Mouse (Mus musculus) heart, postnatal 25 days (tissue): ENCODE measurements around the gene Mlana. TPM values are rescaled to one million over a fixed set of nuclear protein-coding genes. Genes with fewer than 3 reads are reported as not detected.

ENCODE experiments used
- DNase-seq: peaks from one replicate; pipeline ENCODE4 v3.0.0; 2022; ENCODE audit warnings: low spot score
- intact Hi-C: fragments of 180-260 bp; cut with DNase I; formaldehyde crosslinking; loops from one replicate; pipeline ENCODE4 v1.15.1; 2025
- total RNA-seq, 2 experiments: library from RNA; stranded (reverse); gene quantifications; 2 replicates each; pipeline ENCODE4 v1.2.3; 2021

Gene Mlana
- total RNA-seq, result 1 to 10 TPM in 1 of 2 experiments, under 1 TPM in 1; 0.57 to 1.0 TPM

DNA sequence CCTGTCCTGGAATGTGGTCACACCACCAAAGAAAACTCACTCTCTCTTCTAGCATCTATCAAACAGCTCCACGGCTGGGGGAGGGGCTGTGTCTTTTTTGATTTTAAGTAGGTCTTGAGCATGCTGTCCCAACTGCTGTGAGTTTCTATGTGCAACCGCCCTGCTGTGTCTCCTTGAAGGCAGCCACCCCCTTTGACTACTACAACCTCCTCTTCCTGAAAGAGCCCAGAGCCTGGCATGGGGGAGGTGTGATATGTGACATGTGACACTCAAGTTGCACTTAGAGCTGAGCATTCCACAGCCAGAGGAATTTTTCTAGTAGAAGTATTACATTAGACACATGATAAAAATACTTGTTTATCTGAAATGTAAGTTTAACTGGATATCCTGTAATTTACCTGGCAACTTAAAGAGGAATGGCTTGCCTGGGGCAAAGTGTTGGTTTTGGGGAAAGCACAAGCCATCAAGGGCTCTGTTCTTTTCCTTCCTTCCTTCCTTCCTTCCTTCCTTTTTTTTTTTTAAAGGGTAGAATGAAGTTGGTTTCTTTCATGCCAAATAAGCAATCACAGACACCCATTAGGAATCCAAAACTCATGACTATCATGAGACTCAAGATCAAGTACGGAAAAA, at the start of gene Mlana:
Gene Mlana, plus strand, starts transcription at position 580 of the 630 bp plus-strand sequence.
- intact Hi-C loops, result no loop called here
- DNase-seq, result no peak

DNA sequence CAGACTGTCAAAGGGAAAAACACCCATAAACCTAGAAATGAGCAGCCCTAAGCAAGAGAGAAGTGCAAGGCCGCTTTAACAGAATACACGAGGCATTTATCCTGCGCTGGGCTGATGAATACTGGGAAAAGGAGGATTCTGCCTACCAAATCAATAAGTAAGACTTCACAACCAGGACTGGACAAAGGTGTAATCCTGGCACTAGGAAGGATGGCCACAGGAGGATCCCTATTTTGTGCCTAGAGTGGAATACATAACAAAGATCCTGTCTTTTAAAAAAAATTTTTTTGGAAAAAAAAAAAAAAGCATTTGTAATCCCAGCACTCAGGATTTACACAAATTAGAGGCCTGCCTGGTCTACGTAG, 49.1 kb upstream of the Mlana start:
- DNase-seq, result no peak
- intact Hi-C loops, result no loop called here

DNA sequence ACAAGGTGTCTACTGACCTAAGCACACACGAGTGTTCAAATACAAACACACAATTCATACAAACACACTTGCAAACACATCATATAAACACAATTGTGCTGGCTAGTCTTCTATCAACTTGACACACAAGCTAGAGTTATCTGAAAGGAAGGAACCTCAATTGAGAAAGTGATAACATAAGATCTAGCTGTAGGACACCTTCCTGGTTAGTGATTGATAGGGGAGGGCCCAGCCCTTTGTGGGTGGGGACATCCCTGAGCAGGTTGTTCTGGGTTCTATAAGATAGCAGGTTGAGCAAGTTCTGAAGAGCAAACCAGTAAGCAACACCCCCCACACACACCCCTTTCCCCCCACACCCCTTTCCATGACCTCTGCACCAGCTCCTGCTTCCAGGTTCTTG, 47.9 kb upstream of the Mlana start:
- DNase-seq, result no peak
- intact Hi-C loops, result no loop called here

DNA sequence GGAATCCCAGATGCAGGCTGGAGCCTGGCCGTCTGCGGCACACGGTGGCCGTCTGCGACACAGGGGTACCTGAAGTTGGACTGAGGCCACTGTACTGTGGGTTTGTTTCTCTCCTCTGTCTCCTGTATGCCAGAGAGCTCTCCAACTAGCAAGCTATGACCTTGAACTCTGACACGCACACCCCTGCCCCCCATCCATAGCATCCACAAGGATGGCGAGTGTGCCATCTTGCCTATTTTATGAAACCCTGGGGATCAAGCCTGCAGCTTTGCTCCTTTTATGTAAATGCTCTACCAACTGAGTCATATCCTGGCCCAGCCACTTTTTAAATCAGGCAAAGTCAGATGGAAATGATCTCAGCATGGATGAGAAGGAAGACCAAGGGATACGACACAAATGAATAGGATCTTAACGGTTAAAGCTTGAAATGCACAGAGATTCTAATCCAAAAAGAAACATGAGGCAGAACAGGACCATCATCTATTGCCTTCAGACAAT, 43.8 kb upstream of the Mlana start:
- intact Hi-C loops, result no loop called here
- DNase-seq, result no peak

DNA sequence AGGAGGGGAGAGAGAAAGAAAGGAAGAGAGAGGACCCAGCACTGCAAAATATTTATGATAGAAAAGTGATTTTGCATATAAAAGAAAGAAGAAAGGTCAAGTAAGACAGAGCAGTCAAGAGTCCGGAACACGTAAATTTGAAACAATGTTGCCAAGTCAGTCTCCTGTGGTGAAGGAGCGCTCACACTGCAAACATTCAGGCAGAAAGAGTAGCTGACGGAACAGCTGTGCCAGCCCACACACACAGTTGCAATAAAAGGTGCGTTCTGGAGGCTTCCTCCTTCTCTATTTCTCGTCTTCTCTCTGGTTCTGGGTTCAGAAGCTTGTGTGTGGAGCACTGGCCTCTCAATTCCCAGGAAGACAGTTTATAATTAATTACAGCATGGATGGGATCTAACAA, 42.5 kb upstream of the Mlana start:
- intact Hi-C loops, result no loop called here
- no peak for DNase-seq

DNA sequence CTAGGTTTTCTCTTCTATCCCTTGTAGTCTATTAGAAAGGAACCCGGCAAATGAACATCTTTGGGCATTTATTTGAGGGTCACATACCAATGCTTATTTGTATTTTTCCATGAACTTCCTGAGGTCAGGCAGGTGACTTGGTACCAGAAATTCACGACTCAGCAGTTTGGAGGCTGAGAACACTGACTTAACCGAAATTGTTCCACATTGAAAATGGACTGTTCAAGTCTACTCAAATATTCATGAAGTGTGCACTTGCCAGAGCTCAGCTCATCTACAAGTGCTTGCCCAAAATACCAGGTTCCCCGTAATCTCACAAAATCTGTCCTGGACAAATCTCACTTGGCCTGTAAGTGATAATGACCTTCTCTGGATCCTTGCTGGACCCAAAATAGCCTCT, 41.6 kb upstream of the Mlana start:
- intact Hi-C loops, result no loop called here
- no peak for DNase-seq

DNA sequence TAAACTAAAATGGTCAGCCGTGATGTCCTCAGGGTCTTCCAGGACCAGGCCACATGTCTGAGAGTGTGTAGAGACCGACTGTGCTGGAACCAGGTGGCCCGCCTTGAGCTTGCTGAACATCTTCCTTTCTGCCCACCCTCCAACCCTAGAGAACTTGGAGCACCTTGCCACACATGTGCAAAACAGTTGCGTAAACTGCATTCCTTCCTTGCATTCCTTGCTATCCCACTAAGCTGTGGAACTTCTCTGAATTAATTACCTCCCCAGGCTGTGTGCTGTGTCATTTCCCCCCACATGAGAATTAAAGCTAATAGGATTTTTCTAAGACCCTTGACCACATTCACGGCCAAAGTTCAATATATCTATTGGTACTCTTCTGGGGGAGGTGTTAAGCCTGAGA, 41.0 kb upstream of the Mlana start:
- intact Hi-C loops, result no loop called here
- DNase-seq, result no peak

DNA sequence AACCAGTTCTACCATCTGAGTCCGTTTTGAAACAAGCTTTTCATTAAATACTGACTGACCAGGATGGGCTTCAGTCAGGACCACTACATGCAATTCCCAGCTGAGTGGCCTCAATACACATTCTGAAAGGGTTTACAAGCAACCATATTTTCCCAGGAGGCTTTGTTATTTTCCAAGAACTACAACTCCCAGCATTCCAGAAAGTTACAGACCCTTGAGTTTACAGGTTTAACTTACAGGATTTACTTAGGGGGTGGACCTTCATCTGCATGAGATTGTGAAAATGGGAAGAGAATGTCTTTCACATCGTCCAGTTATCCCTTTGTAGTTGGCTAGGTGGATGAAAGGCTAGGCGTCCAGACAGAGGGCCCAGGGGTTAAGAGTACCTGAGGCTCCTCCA, 40.6 kb upstream of the Mlana start:
- intact Hi-C loops, result no loop called here

DNA sequence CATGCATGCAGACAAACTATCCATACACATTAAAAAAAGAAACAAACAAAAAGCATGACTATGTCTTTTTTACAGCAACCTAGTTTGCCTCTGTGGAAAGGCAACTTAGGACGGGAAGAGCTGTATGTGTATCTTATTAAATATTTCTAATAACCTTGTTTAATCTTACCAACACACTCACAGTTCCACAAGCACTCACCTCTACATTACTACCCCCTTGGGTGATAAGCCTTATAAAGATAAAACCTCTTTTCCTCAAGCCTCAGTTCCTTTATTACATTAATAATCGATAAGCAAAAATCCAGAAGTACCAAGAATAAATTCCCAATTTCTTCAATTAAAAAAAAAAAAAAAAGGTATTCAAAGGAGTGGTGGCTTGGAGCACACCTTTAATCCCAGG, 40.1 kb upstream of the Mlana start:
- no peak for DNase-seq
- intact Hi-C loops, result no loop called here

More for the DNA sequence above, 40.6 kb upstream of the Mlana start:
- DNase-seq, result no peak

DNA sequence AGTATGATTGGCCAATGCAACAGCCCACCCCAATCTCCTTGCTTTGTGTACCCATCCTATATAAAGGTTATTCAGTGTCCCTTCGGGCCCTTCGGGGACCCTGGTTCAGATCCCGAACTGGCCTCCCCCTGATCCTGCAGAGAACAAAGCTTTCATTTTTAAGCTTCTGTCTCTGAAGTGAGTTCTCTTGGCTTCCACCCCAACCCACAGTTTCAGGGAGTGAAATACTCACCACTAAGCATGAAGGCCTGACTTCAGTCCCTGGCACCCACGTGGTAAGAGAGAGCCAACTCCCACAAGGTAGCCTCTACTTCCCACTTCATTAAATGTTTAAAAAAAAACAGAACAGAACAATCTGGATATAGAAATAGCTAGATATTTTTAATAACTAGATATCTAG, 38.8 kb upstream of the Mlana start:
- no peak for DNase-seq
- intact Hi-C loops, result no loop called here

DNA sequence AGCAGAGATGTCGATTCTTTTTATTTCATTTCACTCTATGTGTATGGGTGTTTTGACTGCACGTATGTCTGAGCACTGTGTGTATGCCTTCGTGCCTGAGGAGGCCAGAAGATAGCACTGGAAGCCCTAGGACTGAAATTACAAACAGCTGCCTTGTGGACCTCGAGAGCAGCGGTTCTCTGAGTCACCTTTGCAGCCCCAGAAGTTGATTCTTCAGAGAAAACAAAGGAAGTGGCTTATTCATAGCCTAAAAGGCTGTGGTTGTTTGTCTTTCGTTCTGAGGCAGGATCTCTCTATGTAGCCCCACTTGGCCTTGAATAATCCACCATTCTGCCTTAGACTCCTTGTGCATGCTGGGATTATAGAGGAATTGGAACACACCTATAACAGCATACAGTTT, 37.9 kb upstream of the Mlana start:
- DNase-seq, result no peak
- intact Hi-C loops, result no loop called here

DNA sequence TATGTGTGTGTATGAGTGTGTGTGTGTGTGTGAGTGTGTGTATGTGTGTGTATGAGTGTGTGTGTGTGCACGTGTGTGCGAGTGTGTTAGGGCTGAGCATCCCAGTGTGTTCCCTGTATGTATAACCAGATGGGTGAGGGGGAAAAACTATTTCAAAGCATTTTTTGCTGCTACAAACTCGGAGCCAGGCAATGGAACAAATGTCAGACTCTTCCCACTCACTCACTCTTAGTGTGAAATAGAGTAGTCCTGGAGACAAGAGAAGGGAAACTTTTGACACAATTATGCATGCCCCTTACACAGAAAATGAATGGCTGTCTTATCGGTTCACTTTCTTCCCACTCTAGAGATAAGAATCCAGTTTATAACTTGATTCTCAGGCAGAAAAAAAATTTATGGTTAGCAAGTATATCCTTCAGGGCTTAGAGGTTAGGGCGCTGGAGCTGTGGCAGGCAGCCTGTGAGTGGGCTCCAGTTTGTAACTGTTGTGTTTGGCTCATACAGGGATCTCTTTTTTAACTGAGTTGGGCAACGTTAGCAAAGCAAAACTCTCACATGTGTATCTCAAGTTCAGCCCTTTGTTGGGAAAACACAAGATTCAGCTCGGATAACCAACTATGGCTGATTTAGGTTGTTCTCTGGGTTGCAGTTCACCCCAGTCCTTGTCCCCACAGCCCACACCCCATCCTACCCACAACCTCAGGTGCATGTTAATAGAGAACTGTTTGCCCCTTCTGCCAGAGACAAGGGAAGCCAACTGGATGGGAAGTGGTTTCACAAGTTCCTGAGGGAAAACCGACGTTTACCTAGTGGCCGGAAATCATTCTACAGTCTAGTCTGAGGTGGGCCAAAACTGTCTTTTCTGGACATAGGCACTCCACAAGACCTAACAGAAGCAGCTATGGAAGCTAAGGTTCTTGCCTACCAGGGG, 36.5 kb upstream of the Mlana start:
- intact Hi-C loops, result no loop called here
- no peak for DNase-seq

DNA sequence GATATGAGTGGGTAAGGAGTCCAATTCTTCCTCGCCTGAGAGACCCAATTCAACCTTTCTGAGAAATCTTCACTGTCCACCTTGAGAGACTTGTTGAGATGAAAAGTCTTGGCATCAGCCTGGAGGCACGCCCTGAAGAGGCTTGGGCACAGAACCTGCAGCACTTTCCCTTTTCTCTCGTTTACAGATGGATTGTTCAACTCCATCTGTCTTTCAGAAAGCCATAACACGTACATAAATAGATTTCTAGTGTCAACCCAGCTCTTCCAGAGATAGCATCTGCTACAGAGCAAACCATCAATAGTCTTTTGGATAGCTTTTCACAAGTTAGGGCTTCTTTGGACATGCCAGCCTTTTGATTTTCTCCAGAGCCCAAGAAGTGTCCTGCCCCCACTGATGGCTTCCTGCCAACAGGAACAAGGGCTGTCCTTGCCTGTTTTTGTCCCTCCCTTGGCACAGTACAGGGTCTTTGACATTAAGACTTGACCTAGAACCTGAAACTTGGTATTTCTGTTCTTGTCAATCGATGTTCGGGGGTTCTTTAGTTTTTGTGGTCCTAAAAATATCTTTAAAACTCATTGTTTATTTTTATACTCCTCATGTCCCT, 35.5 kb upstream of the Mlana start:
- no peak for DNase-seq
- intact Hi-C loops, result no loop called here

DNA sequence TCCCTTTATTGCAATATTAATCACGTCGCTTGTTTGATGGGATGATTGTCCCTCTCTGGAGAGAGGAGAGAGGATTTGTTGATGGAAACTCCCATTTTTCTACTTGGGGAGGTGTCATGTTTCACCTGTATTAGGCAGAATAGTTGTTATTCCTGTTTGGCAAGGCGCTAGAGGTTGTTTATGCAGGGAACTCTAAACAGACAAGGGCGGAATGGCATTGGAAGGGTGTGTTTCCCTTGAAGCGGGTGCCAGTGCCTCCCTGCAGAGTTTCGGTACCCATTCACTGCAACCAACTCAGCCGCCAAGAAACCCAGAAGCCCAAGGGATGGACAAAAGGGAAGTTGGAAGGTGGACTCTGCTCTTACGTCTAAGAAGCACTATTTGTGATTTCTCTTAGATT, 33.8 kb upstream of the Mlana start:
- DNase-seq, result no peak
- intact Hi-C loops, result no loop called here

DNA sequence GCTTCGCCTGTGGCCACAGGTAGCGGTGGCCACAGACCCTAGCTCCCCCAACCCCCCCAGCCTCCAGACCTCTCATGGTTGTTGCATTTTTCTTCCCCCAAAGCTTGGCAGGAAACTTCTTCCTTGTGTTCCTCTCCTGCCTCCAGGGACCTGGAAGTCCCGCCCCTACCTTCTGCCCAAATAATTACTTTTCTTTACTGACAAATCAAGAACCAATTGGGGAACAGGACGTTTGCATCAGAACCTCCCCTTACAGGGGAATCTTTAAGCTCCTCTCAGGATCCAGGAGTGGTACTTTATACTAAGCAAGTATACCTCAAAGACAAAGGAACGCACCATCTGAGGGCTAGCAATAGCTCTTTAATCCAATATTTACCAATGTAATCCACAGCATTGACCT, 32.7 kb upstream of the Mlana start:
- no peak for DNase-seq
- intact Hi-C loops, result no loop called here

DNA sequence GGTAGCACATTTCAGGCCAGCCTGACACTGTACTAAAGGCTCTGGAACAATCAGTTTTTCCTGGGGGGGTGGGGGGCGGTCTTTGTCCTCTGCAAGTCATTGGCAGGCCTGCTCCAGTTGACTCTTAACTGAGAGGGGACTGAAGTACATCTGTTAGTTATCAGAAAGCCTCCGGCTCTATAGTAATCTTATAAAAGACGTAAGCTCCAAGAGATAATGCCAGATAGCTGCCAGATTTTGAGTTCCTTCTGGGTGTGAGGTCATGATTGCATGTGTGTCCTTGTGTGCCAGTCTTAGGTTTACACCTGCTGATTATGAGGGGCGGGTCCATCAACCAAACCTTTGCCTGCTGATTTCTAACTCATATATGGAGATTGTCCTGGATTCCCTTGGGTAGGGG, 31.5 kb upstream of the Mlana start:
- intact Hi-C loops, result no loop called here

DNA sequence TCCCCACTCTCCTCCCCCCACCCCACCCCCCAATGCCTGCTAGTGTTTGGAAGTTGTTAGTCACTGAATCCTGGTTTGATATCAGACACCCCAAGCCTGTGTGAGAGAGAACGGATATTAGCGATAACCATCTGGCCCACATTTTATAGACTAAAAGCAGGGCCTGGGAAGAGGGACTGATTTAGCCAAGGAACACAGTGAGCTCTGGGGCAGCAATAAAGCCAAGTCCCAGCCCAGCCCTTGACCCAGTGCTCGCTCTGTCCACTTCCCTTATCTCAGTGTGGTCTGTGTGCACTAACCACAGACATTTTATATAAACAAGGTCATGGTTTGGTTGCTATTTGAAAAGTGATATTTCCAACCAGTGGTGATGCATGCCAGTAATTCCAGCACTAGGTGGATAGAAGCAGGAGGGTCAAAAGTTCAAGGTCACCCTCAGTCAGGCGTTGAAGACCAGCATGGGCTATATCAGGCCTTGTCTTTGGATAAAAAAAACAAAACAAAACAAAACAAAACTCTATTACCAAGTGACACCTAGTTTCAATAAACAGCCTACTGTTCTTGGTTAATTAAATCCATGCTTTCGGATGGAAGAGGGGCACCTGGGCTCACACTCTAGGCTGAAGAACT, 30.5 kb upstream of the Mlana start:
- intact Hi-C loops, result no loop called here
- DNase-seq, result no peak

More for the DNA sequence above, 31.5 kb upstream of the Mlana start:
- no peak for DNase-seq

DNA sequence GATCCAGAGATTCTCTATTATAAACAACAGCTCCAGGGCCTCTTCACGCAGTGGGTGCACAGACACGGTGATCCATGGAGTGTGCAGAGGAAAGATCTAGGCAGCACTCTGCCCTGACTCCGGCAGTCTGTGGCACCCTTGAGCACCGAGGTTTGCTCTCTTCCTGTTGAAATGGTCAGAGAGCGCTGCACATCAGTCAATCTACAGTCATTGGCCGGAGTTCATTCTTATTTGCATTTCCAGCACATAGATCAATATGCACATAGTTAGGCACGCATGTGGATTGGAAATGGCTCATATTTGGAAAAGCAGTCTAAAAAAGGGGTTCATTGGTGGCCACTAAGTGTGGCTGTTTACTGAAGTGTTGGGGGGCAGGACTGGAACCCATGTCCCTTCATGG, 29.5 kb upstream of the Mlana start:
- intact Hi-C loops, result no loop called here
- DNase-seq, result no peak

DNA sequence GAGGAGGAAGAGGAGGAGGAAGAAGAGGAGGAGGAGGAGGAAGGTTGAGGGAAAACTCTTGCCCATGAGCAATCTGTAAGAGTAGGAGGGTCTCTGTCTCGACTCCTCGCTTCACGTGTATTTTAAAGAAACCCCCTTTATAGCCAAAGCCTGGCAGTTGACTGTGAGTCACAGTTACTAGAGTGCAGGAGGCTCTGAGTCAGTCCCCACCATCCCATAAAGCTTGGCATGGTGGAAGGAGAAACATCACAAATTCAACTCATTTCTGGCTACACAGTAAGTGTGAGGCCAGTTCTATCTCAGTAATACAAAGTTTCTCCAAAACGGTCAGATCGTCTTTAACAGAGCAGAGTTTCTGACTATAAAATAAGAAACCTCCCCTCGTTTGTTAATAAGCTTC, 27.4 kb upstream of the Mlana start:
- intact Hi-C loops, result no loop called here

DNA sequence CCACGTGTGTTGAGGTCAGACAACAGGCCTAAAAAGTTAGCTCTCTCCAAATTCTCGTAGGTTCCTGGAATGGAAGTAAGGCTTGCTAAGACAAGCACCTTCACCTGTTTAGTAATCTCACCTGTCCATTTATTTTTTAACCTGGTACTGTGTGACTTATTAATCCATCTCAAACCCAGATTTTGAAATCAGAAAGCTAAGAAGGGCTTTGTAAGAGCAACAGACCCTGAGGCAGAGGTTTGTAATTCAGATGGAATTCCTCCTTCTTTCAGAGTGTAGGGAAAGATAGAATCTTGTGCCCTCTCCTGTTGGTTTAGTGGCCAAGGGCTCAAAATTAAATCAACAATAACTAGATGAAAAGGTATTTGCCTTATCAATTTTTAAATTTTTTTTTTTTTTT, 26.5 kb upstream of the Mlana start:
- intact Hi-C loops, result no loop called here
- DNase-seq, result no peak

More for the DNA sequence above, 27.4 kb upstream of the Mlana start:
- no peak for DNase-seq

DNA sequence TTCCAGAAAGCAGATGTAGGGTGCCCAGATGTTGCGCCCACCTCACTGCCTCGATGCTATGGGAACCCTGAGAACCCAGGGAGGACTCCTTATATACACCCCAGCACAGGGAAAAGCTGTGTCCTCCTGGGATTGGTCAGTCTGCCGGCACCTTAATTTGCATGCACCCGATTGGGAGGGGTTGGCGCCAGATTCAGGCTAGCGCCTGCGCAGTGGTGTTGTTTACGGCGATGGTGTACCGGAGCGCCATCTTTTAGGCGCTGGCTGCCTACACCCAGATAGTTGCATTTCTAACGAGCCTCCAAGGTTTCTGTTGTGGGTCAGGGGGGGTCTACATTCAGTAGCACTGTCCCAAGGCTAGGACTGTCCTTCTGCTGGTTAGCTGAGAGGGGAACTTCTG, 25.0 kb upstream of the Mlana start:
- no peak for DNase-seq
- intact Hi-C loops, result no loop called here
